Mouse (Mus musculus) stomach, postnatal 0 days (tissue): Measurements from ENCODE around the gene Tspyl3. TPM values are rescaled to one million over a fixed set of nuclear protein-coding genes. Genes with fewer than 3 reads are reported as not detected.

Source experiments
- ATAC-seq: fragments of 200-750 bp; cut with Nextera tagmentation; 2 replicates; pipeline ENCODE4 v1.8.0; 2017; ENCODE audit not compliant: low FRiP score, low TSS enrichment
- DNase-seq: peaks from one replicate; pipeline ENCODE4 v3.0.0-alpha.2; 2016; ENCODE audit warnings: low spot score
- H3K27ac ChIP-seq: fragments of 300-500 bp; sonication (generic); replicated peaks from 2 replicates; pipeline ENCODE4 v1.5.1; 2014; ENCODE audit warnings: mild to moderate bottlenecking, control low read depth
- H3K27me3 ChIP-seq: fragments of 300-500 bp; sonication (generic); 2 replicates; pipeline ENCODE4 v1.6.1; 2014; ENCODE audit warnings: low read length; ENCODE audit not compliant: control insufficient read depth, insufficient read depth
- H3K36me3 ChIP-seq: fragments of 300-500 bp; sonication (generic); 2 replicates; pipeline ENCODE4 v1.6.1; 2014; ENCODE audit warnings: low read length, mixed read lengths; ENCODE audit not compliant: control insufficient read depth, insufficient read depth
- H3K4me1 ChIP-seq: fragments of 300-500 bp; sonication (generic); replicated peaks from 2 replicates; pipeline ENCODE4 v1.6.1; 2014; ENCODE audit warnings: antibody characterized with exemption; ENCODE audit not compliant: control insufficient read depth, insufficient read depth
- H3K4me2 ChIP-seq: fragments of 300-500 bp; sonication (generic); replicated peaks from 2 replicates; pipeline ENCODE4 v1.6.1; 2014; ENCODE audit warnings: low read depth, mild to moderate bottlenecking, control low read depth, moderate library complexity
- H3K4me3 ChIP-seq: fragments of 300-500 bp; sonication (generic); 2 replicates; pipeline ENCODE4 v1.5.1; 2014; ENCODE audit warnings: low read depth, low read length, control low read depth
- H3K9ac ChIP-seq: fragments of 300-500 bp; sonication (generic); 2 replicates; pipeline ENCODE4 v1.6.1; 2014; ENCODE audit warnings: mild to moderate bottlenecking, low read length, control low read depth, mixed read lengths
- H3K9me3 ChIP-seq: fragments of 300-500 bp; sonication (generic); 2 replicates; pipeline ENCODE4 v1.6.1; 2016; ENCODE audit warnings: low read length; ENCODE audit not compliant: control insufficient read depth
- CTCF ChIP-seq: IDR thresholded peaks from 2 replicates; pipeline ENCODE4 v1.5.1; 2016; ENCODE audit warnings: antibody characterized with exemption, low read depth, mild to moderate bottlenecking, moderate library complexity
- EP300 ChIP-seq: optimal IDR thresholded peaks from 2 replicates; pipeline ENCODE3; 2016; ENCODE audit warnings: antibody characterized with exemption
- WGBS: fragments of 180-500 bp; shearing (Covaris S2); extraction: QIAGEN DNeasy Blood & Tissue Kit; methylation state at CpG from one replicate; pipeline ENCODE4 v1.1.7; 2014; 5-methylcytosine and 5-hydroxymethylcytosine counted together
- polyA plus RNA-seq: library from polyadenylated mRNA; unstranded; fragments of >200 nt; fragmentation: Nextera tagmentation; extraction: Ambion mirVana; gene quantifications from 2 replicates; pipeline ENCODE4 v1.2.1, GENCODE M21; 2015

Tspyl3 gene
- polyA plus RNA-seq, 1 experiment from 2014 or later, result 3.4 TPM

DNA sequence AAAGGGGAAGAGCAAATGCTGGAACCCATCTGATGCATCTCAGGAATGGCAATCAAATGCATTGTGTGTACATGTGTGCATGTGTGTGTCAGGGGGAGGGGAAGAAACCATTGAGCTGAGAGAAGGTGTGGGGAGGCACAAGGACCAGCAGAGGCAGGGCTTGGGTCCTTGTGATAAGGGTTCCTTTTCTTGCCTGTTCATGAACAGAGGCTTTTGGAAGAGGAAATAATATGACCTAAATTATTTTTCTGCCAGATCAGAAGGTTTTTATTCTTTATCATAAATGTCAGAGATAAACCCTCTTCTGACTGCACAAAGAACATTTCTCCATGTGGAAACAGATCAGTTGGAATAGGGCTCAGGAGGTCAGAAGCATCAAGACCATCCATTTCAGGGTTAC lies 3.1 kb downstream of the Tspyl3 start:
- TF ChIP-seq EP300, result no peak
- no peak for TF ChIP-seq CTCF
- no peak overlapping the region for H3K4me2 ChIP-seq
- no peaks in the 10 kb centered on the region for H3K27me3 ChIP-seq
- no peak overlapping the region for H3K4me3 ChIP-seq
- no peak overlapping the region for H3K27ac ChIP-seq
- H3K9ac ChIP-seq, result no peak overlapping the region
- H3K4me1 ChIP-seq, result peaks cover 3% of the 10 kb centered on the region; the same call in 1 of the 2 replicates
- DNase-seq, result no peak
- ATAC-seq, result no peak
- H3K9me3 ChIP-seq, result no peaks in the 10 kb centered on the region
- 0 out of 2 replicates have a peak, but pooled peaks cover 2% of the 10 kb centered on the region for H3K36me3 ChIP-seq

DNA sequence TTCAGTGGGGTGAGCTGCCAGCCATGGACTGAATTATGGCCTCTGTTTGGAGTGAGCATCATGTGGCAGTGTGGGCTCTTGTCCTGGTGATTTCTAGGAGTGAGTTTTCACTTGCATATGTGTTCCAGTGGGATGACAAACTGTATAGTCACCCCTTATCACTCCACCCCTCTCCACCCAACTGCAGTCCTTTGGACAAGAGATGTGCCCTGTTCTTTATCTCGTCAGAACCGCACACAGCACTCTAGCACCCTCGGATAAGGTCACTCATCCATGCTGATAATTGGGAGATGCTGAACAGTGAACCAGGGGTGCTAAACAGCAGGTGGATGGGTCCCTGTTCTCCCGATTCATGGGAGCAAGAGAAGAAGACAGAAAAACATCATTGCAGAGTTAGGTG lies 3.6 kb downstream of the Tspyl3 start:
- WGBS, result 85% methylated on average over 4 of the region's 4 CpGs
- TF ChIP-seq EP300, result no peak
- TF ChIP-seq CTCF, result no peak
- H3K27ac ChIP-seq, result no peak overlapping the region
- H3K4me2 ChIP-seq, result no peak overlapping the region
- H3K9ac ChIP-seq, result no peak overlapping the region
- DNase-seq (no peak), ATAC-seq (no peak)
- 0 out of 2 replicates have a peak, but pooled peaks cover 2% of the 10 kb centered on the region for H3K36me3 ChIP-seq
- no peaks in the 10 kb centered on the region for H3K27me3 ChIP-seq
- H3K4me3 ChIP-seq, result no peak overlapping the region
- no peaks in the 10 kb centered on the region for H3K9me3 ChIP-seq
- peaks cover 3% of the 10 kb centered on the region; the same call in 1 of the 2 replicates for H3K4me1 ChIP-seq

DNA sequence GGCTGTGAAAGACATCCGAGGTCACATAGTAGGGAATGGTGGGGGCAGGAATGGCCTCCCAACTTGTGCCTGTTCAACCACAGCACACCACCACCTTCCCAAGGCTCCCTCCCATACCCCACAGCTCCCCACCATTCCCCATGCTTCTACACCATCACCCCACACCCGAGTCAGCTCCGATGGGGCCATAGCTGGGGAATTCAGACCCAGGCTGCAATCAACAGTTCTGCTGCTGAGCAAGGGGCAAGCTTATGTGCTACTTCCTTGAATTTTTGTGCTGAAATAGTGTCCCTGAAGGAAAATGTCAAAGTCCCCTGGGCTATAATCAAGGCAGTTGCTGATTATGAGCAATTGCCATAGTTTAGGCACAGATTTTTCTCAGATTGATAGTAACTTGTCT lies 6.7 kb downstream of the Tspyl3 start:
- Histone ChIP-seq H3K36me3 (0 out of 2 replicates have a peak, but pooled peaks cover 2% of the 10 kb centered on the region), H3K9ac (no peak overlapping the region), H3K4me2 (no peak overlapping the region), H3K4me1 (no peaks in the 10 kb centered on the region), H3K27me3 (no peaks in the 10 kb centered on the region), H3K27ac (no peak overlapping the region), H3K4me3 (no peak overlapping the region), H3K9me3 (no peaks in the 10 kb centered on the region)
- 77% methylated on average over 3 of the region's 3 CpGs for WGBS
- no peak for ATAC-seq
- no peak for DNase-seq
- TF ChIP-seq EP300, result no peak
- TF ChIP-seq CTCF, result no peak

DNA sequence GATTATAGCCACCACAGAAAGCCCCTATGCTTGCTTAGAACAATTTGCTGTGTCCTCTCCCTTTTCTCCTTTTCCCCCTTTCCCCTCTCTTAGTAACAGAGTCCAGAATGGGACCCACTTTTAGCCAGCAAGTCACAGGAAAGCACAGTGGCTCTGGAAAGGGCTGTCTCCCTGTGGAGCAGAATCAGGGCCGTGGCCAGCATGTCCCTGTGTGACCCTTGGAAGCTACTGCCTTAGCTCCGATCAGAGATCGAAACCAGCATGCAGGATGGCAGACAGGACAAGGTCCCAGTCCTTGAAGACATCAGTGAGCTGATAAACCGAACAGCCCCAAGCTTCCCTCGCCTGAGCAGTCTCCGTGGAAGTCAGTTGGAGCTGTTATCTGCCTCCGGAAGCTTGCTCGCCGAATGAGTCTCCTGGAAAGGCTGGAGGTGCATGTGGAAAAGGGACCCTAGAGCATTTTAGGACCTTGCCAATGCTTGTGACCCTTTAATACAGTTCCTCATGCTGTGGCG lies 7.4 kb downstream of the Tspyl3 start:
- ATAC-seq (no peak), DNase-seq (no peak)
- Histone ChIP-seq H3K4me1 (no peaks in the 10 kb centered on the region), H3K4me2 (no peak overlapping the region), H3K4me3 (no peak overlapping the region), H3K27ac (no peak overlapping the region), H3K36me3 (0 out of 2 replicates have a peak, but pooled peaks cover 2% of the 10 kb centered on the region), H3K9me3 (no peaks in the 10 kb centered on the region), H3K27me3 (no peaks in the 10 kb centered on the region), H3K9ac (no peak overlapping the region)
- TF ChIP-seq EP300 (no peak), CTCF (no peak)
- 88% methylated on average over 10 of the region's 10 CpGs for WGBS

DNA sequence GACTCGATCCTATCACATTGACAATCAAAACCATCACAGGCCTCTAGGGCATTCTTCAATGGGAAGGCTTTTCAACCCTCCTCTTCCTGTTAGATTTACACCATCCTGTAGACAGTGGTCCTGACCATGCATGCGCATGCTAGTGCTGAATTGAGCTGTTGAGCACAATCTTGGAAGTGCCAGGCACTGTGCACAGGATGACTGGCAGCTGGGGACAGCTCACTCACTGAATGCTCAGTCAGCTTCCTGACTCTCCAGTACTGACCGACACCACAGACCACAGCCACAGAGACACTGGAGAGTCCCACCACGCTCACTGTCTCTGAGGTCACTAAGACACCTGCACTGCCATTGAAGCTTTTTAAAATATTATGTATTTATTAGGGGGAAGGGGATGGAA lies 9.8 kb downstream of the Tspyl3 start:
- no peak overlapping the region for H3K4me3 ChIP-seq
- 75% methylated on average over 4 of the region's 4 CpGs for WGBS
- no peaks in the 10 kb centered on the region for H3K4me1 ChIP-seq
- no peaks in the 10 kb centered on the region for H3K36me3 ChIP-seq
- ATAC-seq, result no peak
- no peak overlapping the region for H3K9ac ChIP-seq
- H3K4me2 ChIP-seq, result no peak overlapping the region
- H3K9me3 ChIP-seq, result no peaks in the 10 kb centered on the region
- H3K27ac ChIP-seq, result no peak overlapping the region
- no peak for TF ChIP-seq EP300
- TF ChIP-seq CTCF, result no peak
- H3K27me3 ChIP-seq, result no peaks in the 10 kb centered on the region
- DNase-seq, result no peak

DNA sequence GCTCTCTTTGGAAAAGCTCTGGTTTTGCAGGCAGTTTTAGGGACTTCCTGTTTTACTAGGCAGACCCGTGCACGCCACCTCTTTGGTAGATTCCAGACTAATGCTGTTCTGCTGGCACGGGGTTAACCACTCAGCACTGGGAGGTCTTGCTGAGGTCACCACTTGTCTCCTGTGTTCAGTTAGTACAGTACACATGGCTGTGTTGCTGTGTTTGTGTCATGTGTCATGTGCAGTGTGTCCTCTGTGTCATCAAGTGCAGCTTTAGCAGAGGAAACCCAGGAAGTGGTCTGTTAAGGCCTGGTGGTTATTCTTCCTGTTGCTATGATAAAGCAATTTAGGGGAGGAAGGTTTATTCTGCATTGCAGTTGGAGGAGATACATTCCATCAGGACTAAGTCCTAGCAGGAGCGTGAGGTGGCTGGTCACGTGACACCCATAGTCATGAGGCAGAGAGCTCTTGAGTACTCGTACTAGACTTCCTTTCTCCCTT lies 10.4 kb downstream of the Tspyl3 start:
- H3K27ac ChIP-seq, result no peak overlapping the region
- no peak overlapping the region for H3K4me3 ChIP-seq
- ATAC-seq (peak; percentile 64), DNase-seq (no peak)
- H3K36me3 ChIP-seq, result 0 out of 2 replicates have a peak, but pooled peaks cover 2% of the 10 kb centered on the region
- 58% methylated on average over 6 of the region's 6 CpGs for WGBS
- H3K27me3 ChIP-seq, result no peaks in the 10 kb centered on the region
- H3K9ac ChIP-seq, result no peak overlapping the region
- H3K4me1 ChIP-seq, result no peaks in the 10 kb centered on the region
- no peak overlapping the region for H3K4me2 ChIP-seq
- no peaks in the 10 kb centered on the region for H3K9me3 ChIP-seq
- TF ChIP-seq EP300, result no peak
- TF ChIP-seq CTCF, result no peak
